Mouse (Mus musculus) heart, embryonic 11.5 days (tissue): ENCODE data around the gene Coq3. TPM values are rescaled to one million over a fixed set of nuclear protein-coding genes. Genes with fewer than 3 reads are reported as not detected.

Experiments
- ATAC-seq: fragments of 200-750 bp; cut with Nextera tagmentation; replicated peaks from 2 replicates; pipeline ENCODE4 v1.8.0; 2017; ENCODE audit warnings: moderate library complexity; ENCODE audit not compliant: insufficient number of reproducible peaks, low FRiP score, low TSS enrichment
- H3K27ac ChIP-seq: fragments of 300-500 bp; sonication (generic); 2 replicates; pipeline ENCODE4 v1.5.1; 2014; ENCODE audit warnings: mild to moderate bottlenecking, low read depth, low read length
- H3K27me3 ChIP-seq: fragments of 300-500 bp; sonication (generic); 2 replicates; pipeline ENCODE4 v1.6.1; 2014; ENCODE audit warnings: mild to moderate bottlenecking, low read length, mixed read lengths; ENCODE audit not compliant: control insufficient read depth, insufficient read depth
- H3K36me3 ChIP-seq: fragments of 300-500 bp; sonication (generic); 2 replicates; pipeline ENCODE4 v1.6.1; 2014; ENCODE audit warnings: mild to moderate bottlenecking, low read length, moderate library complexity, mixed read lengths; ENCODE audit not compliant: control insufficient read depth, insufficient read depth
- H3K4me1 ChIP-seq: fragments of 300-500 bp; sonication (generic); 2 replicates; pipeline ENCODE4 v1.6.1; 2014; ENCODE audit warnings: low read length; ENCODE audit not compliant: control insufficient read depth, insufficient read depth
- H3K4me2 ChIP-seq: fragments of 300-500 bp; sonication (generic); 2 replicates; pipeline ENCODE4 v1.6.1; 2014; ENCODE audit warnings: mild to moderate bottlenecking, moderate library complexity
- H3K4me3 ChIP-seq: fragments of 300-500 bp; sonication (generic); 2 replicates; pipeline ENCODE4 v1.5.1; 2014; ENCODE audit warnings: low read depth, low read length
- H3K9ac ChIP-seq: fragments of 300-500 bp; sonication (generic); 2 replicates; pipeline ENCODE4 v1.6.1; 2014; ENCODE audit warnings: mild to moderate bottlenecking, low read depth, low read length, moderate library complexity
- H3K9me3 ChIP-seq: fragments of 300-500 bp; sonication (generic); replicated peaks from 2 replicates; pipeline ENCODE4 v1.6.1; 2016; ENCODE audit warnings: low read length; ENCODE audit not compliant: control insufficient read depth
- WGBS: fragments of 180-500 bp; shearing (Covaris S2); extraction: QIAGEN DNeasy Blood & Tissue Kit; methylation state at CpG from one replicate; pipeline ENCODE4 v1.1.7; 2014; ENCODE audit not compliant: insufficient replicate concordance; 5-methylcytosine and 5-hydroxymethylcytosine counted together
- polyA plus RNA-seq: library from polyadenylated mRNA; unstranded; fragments of >200 nt; fragmentation: Nextera tagmentation; extraction: Ambion mirVana; gene quantifications from 2 replicates; pipeline ENCODE4 v1.2.1, GENCODE M21; 2014

The Coq3 gene
- polyA plus RNA-seq, 1 experiment from 2014 or later, result 14.8 TPM

DNA sequence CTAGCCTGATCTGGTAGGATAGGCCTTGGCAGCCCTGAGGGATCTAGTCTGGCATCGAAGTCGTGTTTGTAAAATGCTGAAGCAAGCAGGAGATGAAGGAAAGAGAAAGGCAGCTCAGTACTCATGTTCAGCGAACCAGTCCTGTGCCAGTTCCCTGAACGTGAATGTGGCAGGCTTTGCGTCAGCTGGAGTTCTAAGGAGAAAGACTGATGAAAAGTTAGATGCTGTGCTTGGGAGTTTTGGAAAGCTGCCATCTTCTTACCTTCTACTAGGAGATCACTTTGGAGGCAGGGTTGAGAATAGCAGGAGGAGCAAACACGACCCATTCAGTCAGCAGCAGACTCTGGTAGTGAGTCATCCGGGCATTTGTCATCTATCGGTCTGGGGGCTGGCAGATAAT is 6.4 kb downstream of the Coq3 start:
- no peaks in the 10 kb centered on the region for H3K27me3 ChIP-seq
- H3K36me3 ChIP-seq, result no peaks in the 10 kb centered on the region
- H3K4me1 ChIP-seq, result no peaks in the 10 kb centered on the region
- no peak overlapping the region for H3K4me2 ChIP-seq
- no peak overlapping the region for H3K27ac ChIP-seq
- H3K9ac ChIP-seq, result no peak overlapping the region
- H3K9me3 ChIP-seq, result no peaks in the 10 kb centered on the region
- H3K4me3 ChIP-seq, result no peak overlapping the region
- no peak for ATAC-seq
- 78% methylated on average over 8 of the region's 8 CpGs for WGBS

DNA sequence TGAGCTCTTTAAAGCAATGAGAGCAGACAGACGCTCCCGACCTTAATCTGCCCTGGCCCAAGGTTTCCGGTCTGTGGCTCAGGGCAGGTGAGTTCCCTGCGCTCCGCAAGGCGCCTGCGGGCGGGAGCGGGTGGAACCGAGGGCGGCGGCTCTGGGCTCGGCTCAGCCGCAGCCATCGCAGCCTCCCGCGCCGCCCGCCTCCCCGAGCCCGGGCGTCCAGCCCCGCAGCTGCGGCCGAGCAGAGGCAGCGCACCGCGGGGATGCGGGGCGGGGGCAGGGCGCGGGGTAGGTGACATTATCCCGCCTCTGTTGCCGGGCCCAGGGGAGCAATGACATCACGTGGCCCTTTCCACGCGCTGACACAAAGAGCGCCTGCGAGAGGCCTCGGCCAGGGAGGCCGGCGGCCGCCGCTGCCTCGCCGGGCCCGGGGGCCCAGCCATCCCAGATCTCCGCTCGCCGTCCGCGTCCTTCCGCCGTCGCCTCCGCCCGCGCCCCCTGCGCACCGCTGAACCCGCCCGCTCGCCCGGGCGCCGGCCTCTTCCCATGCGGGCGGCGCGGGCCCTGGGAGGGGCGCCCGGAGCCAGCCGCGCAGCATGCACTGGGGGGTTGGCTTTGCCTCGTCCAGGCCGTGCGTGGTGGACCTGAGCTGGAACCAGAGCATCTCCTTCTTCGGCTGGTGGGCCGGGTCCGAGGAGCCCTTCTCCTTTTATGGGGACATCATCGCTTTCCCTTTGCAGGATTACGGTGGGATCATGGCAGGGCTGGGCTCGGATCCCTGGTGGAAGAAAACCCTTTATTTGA is 51.7 kb downstream of the Coq3 start, which contains the start of gene Faxc:
Gene Faxc (plus strand): TSS at position 359 of the 801 bp plus-strand sequence.
- H3K4me3 ChIP-seq, result peak within 1 kb of the TSS; percentile 63
- 0 out of 2 replicates have a peak within 1 kb of the TSS, but pooled peaks have one; percentile 15 for H3K27ac ChIP-seq
- peak within 1 kb of the TSS; percentile 89 for H3K9ac ChIP-seq
- peak within 1 kb of the TSS; percentile 91 for H3K4me2 ChIP-seq
- H3K4me1 ChIP-seq, result no peaks in the 10 kb centered on the region
- no peaks in the 10 kb centered on the region for H3K36me3 ChIP-seq
- 0% methylated on average over 66 of the region's 83 CpGs for WGBS
- H3K9me3 ChIP-seq, result no peaks in the 10 kb centered on the region
- peaks cover 6% of the 10 kb centered on the region; the same call in 1 of the 2 replicates for H3K27me3 ChIP-seq
- peak; percentile 77 for ATAC-seq

DNA sequence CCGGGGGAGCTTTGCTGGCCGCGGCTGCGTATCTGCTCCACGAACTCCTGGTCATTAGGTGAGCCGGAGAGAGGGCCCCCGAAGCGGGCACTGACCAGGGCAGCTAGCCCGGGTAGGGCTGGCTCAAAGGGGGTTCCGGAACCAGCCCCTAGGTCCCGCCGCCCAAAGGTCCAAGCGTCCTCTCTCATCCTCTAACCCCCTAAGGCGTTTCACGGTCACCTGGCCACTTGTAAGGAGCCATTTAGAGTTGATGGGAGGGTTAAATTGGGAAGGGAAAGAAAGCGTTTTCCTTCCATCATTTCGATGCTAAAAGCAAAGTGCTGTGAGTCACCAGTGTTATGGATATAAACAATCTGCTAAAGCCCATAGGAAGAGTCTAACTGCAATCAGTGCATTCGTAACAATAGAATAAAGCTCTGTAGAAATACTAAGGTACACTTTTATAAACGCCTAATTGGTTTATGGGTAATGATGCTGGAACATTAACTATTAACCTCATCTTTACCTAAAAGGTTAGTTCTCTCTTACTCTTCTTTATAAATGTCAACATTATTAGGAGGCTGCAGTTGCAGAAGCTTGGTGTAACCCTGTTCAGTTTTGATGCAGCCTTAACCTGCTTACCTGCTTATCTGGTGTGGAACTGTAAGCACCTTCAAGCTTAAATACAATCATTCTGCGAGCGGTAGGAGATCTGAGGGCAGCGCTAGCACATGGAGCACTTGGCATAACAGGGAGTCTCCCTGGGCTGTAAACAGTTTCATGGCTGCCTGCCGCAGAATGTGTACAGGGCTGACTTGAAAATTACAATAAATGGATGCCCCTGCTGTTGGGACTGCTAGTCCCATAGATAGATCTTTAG is 52.5 kb downstream of the Coq3 start:
- 16% methylated on average over 23 of the region's 23 CpGs for WGBS
- H3K36me3 ChIP-seq, result no peaks in the 10 kb centered on the region
- no peaks in the 10 kb centered on the region for H3K9me3 ChIP-seq
- no peaks in the 10 kb centered on the region for H3K4me1 ChIP-seq
- peak overlapping the region; percentile 91 for H3K4me2 ChIP-seq
- H3K9ac ChIP-seq, result peak overlapping the region; percentile 89
- ATAC-seq, result peak; percentile 35; the same call in 1 of the 2 replicates
- peak overlapping the region; percentile 63 for H3K4me3 ChIP-seq
- peaks cover 6% of the 10 kb centered on the region; the same call in 1 of the 2 replicates for H3K27me3 ChIP-seq
- H3K27ac ChIP-seq, result 0 out of 2 replicates have a peak overlapping the region, but pooled peaks have one; percentile 15

DNA sequence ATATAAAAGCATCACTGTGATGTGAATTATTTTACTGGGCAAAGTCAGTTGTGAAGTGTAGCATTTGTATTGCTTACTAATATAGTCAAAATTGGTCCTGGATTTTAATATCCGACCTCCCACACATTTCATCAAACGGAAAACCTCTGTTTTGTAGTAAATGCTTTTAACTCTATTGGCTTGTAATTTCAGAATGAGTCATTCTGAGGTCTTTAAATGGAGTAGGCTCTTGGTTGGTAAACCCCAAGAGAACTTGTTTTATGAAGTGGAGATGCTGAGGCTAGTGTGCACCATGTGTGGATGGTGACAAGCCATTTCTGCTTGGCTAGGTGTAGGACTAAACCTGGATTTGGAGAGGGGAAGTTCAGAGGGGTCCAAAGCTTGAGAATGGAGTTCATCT is 55.9 kb downstream of the Coq3 start:
- H3K4me1 ChIP-seq, result no peaks in the 10 kb centered on the region
- H3K27me3 ChIP-seq, result peaks cover 6% of the 10 kb centered on the region; the same call in 1 of the 2 replicates
- no peak for ATAC-seq
- no peak overlapping the region for H3K4me3 ChIP-seq
- 86% methylated on average over 2 of the region's 2 CpGs for WGBS
- no peaks in the 10 kb centered on the region for H3K36me3 ChIP-seq
- H3K27ac ChIP-seq, result no peak overlapping the region
- no peak overlapping the region for H3K9ac ChIP-seq
- no peaks in the 10 kb centered on the region for H3K9me3 ChIP-seq
- H3K4me2 ChIP-seq, result no peak overlapping the region

DNA sequence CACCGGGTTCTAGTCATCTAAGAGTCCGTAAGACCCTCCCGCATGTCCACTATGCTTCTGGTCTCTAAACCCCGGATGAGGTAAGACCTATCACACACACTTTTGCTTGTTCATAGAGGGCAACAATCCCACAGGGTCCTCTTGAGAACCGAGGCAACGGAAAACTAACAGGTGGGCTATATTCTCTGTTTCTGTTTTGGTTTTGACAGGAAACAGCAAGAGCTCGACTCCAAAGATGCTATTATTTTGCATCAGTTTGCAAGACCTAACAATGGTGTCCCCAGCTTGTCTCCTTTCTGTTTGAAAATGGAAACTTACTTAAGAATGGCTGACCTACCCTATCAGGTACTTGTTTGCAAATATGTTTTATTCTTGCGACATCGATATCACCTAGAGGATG is 57.0 kb downstream of the Coq3 start:
- Histone ChIP-seq H3K9me3 (no peaks in the 10 kb centered on the region), H3K4me1 (no peaks in the 10 kb centered on the region), H3K4me3 (no peak overlapping the region), H3K27ac (no peak overlapping the region), H3K36me3 (no peaks in the 10 kb centered on the region), H3K27me3 (no peaks in the 10 kb centered on the region), H3K9ac (no peak overlapping the region), H3K4me2 (no peak overlapping the region)
- no peak for ATAC-seq
- 85% methylated on average over 9 of the region's 9 CpGs for WGBS

DNA sequence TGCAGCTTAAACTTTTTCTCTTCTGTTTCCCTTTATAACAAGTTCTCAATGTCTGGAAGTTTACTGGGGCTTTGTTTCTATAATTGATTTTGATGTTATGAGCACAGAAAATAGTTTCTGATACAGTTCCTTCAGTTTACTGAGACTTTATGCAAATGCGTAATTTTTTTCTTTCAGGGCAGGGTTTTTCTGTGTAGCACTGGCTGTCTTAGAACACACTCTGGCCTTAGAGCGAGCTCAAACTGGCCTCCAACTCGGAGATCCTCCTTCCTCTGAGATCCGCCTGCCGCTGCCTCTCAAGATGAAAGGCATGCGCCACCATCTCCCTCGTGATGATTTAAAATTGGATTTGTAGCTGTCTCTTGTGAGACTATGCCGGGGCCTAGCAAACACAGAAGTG is 58.4 kb downstream of the Coq3 start:
- no peak overlapping the region for H3K27ac ChIP-seq
- no peaks in the 10 kb centered on the region for H3K27me3 ChIP-seq
- H3K9ac ChIP-seq, result no peak overlapping the region
- H3K4me3 ChIP-seq, result no peak overlapping the region
- H3K4me2 ChIP-seq, result no peak overlapping the region
- WGBS, result 83% methylated on average over 8 of the region's 8 CpGs
- no peaks in the 10 kb centered on the region for H3K9me3 ChIP-seq
- no peaks in the 10 kb centered on the region for H3K36me3 ChIP-seq
- no peaks in the 10 kb centered on the region for H3K4me1 ChIP-seq
- no peak for ATAC-seq

DNA sequence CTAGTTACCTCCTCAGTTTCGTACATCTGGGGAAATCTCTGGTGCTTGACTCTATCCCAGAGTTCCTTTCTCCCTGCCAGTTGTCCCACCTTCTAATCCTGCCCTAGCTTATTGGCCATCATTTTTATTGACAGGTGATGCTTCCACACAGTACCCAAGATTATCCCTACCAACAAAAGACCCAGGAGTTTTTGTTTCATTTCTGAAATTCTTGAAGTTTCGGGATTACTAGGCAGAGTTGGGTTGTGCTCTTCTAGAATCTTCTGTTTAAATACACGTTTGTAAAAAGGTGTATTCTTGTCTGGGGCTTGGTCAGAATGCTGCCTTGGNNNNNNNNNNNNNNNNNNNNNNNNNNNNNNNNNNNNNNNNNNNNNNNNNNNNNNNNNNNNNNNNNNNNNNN is 65.2 kb downstream of the Coq3 start:
- Histone ChIP-seq H3K4me1 (no peaks in the 10 kb centered on the region), H3K9ac (no peak overlapping the region), H3K4me3 (no peak overlapping the region), H3K27ac (no peak overlapping the region), H3K9me3 (no peaks in the 10 kb centered on the region), H3K4me2 (no peak overlapping the region), H3K36me3 (no peaks in the 10 kb centered on the region), H3K27me3 (no peaks in the 10 kb centered on the region)
- ATAC-seq, result no peak
- 78% methylated on average over 3 of the region's 3 CpGs for WGBS

DNA sequence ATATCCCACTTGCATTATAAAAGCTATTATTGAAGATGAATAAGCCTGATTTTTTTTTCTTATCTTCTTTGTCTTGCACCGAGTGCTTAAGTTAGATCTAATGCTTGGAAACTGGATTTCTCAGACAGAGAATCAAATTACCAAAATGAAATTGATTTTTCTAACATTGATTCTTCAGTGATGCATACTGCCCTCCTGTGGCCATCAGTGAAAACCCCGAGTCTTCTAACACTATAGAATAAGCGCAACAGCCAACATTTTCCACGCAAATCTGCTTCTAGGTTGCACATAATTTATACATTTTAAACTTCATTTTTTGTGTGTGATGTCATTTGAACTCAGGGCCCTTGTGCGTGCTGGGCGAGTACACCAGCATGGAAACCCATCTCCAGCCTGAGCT is 72.0 kb downstream of the Coq3 start:
- WGBS, result 41% methylated on average over 6 of the region's 6 CpGs
- Histone ChIP-seq H3K27ac (no peak overlapping the region), H3K36me3 (no peaks in the 10 kb centered on the region), H3K9ac (no peak overlapping the region), H3K4me1 (no peaks in the 10 kb centered on the region), H3K9me3 (no peaks in the 10 kb centered on the region), H3K4me2 (no peak overlapping the region), H3K4me3 (no peak overlapping the region), H3K27me3 (no peaks in the 10 kb centered on the region)
- no peak for ATAC-seq
